Mouse (Mus musculus): ENCODE data around the gene Iqcn.
A peak's percentile ranks its signal among the peaks of the same experiment; 100 is the strongest.

The Iqcn gene

DNA sequence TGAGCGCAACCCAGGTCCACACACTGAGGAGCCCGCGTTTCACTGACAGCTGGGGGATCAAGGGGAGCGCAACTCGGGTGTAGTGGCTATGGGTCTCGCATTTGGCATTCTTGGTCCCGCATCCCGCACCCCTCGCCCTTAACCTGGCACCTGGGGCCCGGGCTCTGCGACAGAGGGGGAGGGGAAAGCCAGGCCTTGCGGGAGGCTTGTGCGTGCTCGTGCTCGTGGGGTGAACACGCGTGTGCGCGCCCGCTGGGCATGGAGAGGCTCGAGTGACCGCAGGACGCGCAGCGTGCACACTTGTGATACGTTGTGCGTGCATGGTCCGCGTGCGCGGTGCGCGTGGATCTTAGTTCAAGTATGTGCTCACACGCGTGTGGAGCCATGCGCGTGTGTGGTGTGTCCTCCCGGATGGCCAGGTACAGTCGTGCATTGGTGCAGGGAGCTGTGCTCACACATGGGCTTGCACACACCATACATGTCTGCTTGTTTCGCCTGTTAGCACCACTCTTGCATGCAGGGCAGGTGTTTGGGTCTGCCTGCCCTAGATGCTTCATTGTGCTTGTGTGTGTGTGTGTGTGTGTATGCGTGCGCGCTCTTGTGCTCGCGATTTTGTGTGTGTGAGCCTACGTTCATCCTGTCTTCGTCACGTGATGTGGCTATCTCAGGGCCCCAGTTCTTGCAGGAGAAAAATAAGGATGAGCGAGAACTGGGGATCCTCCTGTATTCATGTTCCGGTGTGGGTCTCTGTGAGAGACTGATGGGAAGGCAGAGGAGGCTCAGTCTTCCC is 51.8 kb downstream of the Iqcn start:
- DNase-seq (ENCODE audit: low read depth, low spot score), result peak; percentile 70

DNA sequence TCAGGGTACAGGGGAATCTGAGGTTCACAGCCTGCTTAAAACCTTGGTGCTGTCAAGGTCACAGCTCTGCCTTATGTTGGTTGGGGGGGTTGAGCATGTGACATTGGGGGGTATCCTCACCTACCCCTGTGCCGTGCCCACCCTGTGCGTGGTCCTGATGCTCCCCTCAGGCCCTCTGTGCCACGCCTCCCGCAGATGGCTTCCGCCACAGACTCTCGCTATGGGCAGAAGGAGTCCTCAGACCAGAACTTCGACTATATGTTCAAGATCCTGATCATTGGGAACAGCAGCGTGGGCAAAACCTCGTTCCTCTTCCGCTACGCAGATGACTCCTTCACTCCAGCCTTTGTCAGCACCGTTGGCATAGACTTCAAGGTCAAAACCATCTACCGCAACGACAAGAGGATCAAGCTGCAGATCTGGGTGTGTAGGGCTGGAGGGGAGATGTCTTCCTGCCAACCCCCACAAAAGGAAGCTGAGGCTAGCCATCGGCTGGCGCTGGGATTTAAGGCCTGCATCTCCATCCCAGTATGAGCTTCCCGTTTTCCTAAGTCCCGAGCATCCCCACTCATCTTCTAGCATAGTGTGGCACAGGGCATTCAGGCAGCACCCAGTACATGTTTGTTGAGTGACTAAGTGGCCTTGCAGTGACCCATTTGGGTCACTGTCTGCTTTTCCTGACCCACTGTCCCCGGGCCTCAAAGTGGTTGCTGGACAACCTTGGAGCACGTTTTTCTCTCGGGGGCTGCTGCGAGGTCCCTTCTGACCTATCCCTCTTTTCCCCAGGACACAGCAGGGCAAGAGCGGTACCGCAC is 52.6 kb downstream of the Iqcn start:
- peak; percentile 7 for DNase-seq (ENCODE audit: low read depth, low spot score)

DNA sequence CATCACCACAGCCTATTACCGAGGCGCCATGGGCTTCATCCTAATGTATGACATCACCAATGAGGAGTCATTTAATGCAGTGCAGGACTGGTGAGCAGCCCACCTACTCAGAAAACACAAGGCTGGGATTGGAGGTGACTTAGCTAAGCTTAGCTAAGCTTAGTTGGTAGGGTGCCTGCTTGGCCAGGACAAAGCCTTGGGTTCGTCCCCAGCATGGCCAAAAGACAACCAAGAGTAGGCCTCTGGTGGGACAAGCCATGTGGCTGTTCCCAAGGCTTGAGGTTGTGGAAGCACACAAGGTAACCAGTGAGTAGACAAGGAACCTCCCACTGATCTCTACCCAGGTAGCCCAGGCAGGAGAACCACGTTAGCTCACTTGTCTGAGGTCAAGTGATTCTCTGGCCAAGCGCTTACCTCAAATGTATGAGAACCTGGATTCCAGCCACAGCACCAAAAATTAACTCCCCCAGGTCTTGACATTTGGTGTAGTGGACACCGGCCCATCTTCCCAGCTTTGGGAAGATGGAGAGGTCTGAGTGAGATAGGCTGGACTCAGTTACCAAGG is 53.3 kb downstream of the Iqcn start:
- no peak for DNase-seq (ENCODE audit: low read depth, low spot score)

DNA sequence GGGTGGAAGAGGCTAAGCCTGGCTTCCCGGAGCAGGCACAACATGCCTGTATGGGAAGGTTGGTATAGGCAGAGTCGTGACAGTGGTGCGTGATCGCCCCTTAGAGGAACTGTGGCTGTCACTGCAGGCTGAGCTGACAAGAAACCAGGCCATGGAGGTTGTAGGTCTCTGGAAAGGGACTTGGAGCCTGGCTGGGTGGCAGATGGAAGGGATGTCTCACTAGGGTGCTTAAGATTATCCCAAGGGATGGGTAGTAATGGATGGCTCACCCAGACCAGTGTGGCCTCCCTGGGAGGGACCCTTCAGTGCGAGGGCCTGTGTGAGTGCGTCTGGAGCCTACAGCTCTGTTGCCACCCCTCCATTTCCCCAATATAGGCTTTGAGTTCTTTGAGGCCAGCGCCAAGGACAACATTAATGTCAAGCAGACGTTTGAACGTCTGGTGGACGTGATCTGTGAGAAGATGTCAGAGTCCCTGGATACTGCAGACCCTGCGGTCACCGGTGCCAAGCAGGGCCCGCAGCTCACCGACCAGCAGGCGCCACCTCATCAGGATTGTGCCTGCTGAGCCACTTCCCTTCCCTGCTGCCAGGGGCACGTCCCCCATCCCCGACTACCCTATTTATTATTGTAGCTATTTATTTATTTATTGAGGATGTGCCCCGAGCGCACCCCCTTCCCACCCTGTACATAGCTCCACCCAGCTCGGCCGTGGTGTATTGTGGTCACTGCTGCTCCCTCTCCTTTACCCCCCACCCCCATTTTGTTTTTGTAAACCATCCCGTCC is 54.5 kb downstream of the Iqcn start:
- peak; percentile 23 for DNase-seq (ENCODE audit: low read depth, low spot score)

DNA sequence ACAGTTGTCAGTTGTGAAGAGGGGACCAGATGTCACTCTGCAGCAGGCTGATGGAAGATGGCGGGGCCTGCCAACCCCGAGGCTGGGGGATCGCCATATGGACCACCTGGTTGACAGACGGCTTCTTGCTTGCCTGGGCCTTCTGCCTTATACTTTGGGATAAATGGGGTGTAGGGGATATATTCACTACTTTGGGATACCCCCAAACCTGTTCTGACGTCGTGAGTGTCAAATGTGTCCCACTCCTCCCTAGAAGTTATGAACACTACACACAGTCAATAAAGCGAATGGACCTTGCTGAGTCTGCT is 55.0 kb downstream of the Iqcn start:
- DNase-seq (ENCODE audit: low read depth, low spot score), result peak; percentile 6

DNA sequence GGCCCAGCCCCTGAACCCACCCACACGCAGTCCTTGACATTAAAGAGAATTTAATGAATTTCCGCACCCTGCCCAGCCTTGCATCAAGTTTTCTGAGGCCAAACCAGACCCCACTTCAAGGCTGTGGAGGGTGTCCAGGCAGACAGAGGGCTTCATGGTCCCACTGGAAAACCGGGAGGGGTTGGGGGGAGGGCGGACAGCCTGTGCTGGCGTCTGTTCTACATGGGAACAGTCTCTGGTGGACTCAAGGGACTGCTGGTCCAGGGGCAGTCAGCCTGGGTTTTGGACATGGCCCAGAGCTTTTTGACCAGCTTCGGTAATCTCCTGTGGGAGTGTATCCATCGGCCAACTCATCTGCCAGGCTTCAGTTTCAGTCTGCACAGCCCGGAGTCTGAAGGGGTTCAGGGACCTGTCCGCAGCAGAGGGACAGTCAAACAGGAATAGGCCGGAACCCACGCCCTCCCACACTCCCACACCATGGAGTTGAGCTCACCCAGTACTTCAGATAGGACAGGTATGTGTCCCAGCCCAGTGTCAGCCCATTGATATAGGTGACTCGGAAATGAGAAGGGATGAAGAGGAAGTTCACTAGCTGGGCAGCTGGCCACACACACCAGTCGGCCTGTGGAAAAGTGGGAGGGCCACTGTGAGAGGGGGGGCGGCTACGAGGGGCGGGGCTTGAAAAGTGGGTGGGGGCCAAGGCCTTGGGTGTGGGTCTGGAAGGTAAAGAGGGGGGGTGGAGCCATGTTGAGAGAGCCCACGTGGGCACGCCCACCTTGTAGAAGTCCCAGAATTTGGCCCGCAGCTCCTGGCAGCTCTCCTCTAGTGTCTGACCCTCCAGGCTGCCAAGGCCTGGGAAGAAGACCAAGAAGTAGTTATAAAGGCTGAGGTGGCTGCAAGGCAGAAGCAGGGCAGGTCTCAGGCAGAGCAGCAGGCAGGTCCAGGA is 55.6 kb downstream of the Iqcn start:
- no peak for DNase-seq (ENCODE audit: low read depth, low spot score)

DNA sequence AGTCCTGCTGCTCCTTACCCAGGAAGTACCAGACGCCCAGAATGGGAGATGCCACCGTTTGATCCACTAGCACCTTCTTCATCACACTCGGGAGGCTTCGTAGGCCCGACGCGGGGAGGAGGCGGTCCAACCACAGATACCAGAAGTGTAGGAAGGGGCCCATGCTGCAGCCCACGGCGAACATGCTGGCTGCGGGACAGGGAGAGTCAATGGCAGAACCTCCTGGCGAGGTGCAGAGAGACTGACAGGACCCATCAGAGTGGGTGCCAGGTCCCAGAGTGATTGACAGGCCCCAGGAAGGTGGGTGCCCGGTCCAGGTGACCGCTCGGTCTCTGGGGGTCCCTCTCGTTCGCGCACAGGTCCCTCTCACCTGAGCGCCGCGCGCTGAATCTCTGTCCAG is 57.1 kb downstream of the Iqcn start:
- DNase-seq (ENCODE audit: low read depth, low spot score), result peak; percentile 59

DNA sequence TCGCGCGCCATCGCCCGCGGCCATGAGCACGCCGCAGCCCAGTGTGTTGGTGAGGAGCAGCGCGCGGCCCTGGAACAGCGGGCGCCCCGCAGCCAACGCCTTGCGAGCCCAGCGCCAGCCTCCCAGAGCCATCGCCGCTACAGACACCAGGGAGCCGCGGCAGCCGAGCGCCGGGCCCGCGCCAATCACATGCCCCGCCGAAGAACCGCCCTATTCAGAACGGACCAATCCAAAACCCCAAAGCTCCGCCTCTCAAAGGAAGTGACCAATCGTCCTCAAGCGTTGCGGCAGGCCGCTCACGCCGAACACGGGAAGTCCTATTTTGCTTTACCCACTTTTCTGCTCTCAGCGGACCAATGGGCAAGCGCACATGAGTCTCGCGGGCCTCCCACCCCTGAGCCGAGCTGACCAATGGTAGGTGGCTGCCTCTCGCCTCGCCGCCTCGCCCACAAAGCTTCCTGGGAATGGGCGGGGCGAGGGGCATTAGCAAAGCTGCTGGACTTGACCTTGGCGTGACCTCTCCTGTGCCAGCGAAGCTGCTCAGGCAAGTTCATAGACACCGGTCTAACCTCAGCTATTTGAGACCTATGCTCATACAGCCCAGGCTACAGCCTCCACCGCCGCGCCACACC is 57.6 kb downstream of the Iqcn start, which contains the start of gene Mpv17l2:
Mpv17l2 (minus strand) TSS at position 172 of the 632 bp plus-strand sequence.
- peak; percentile 99 for DNase-seq (ENCODE audit: low read depth, low spot score)

DNA sequence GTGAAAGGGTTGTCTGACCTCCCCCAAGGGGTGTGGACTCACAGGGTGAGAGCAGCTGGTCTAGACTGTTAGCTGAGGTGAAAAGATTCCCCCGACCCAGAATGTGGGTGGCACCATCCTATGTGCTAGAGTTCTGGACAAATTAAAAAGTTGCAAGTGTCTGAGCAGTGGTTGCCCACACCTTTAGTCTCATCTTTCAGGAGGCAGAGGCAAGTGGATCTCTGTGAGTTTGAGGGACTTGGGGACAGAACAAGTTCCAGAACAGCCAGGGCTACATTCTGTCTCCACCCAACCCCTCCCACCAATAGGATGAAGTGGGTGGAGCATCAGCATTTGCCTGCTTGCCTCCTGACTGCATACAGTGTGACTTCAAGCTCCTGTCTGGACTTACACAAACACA is 58.9 kb downstream of the Iqcn start:
- DNase-seq (ENCODE audit: low read depth, low spot score), result no peak

DNA sequence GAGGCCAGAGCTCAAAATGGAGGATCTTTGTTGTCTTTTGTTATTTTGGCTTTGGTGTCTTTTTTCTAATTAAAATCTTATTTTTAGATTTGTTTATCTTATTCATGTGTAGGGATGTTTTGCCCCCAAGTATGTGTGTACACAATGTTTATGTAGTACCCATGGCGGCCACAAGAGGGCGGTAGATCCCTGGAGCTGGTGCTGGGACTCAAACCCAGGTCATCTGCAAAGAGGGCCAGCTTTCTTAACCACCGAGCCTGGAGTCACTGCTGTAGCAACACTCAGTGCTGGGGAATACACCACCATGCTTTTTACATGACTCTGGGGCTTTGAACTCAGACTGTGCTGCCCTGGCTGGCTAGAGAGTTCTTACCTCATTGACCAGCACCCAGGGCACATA is 60.1 kb downstream of the Iqcn start:
- DNase-seq (ENCODE audit: low read depth, low spot score), result peak; percentile 61

DNA sequence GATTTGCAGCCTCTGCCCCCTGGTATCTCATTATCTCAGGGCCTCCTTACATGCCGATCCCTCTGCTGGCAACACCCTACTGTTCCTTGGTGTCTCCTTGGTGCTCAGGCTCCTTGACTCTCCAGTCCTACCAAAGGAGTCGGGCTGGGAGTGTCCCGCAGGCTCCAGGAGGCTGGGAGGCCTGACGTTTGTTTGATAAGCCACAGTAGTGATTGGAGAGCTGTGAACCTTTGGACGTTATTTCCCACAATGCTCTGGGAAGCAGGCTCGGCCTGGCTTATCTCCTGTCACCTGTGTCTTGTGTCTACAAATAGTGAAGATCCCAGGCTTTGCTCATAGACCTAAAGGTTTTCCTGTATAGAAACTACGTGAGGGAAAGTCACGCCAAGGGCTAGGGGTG is 60.8 kb downstream of the Iqcn start:
- DNase-seq (ENCODE audit: low read depth, low spot score), result no peak

DNA sequence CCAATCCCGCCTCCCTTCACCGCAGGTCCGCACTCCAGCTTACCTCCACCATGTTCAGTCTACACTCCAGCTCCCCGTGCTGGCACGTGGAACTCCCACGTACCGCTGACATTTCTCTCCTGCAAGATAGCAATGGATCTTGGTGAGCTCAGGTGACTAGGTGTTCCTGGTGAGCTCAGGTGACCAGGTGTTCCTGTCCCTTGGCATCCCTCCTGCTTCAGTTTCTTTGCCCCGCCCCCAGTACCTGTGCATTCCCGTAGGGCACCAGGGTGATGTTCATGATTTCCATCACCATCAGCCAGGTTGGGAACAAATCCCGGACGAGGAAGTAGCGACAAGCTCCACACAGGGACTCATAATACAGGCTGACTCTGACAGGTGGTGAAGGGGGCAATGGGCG is 61.4 kb downstream of the Iqcn start:
- DNase-seq (ENCODE audit: low read depth, low spot score), result no peak

DNA sequence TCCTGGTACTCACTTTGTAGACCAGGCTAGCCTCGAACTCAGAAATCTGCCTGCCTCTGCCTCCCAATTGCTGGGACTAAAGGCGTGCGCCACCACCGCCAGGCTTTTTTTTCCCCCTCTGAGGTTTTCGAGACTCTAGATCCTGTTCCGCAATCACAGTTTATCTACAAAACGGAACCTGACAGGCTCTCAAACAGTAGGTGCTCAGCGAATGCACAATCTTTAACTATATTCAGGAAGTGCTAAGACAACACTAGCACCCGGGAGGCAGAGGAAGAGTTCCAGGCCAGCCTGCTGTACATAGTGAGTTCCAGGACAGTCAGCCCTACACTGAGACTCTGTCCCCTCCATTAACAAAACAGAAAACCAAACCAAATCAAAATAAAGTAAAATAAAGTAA is 62.1 kb downstream of the Iqcn start:
- DNase-seq (ENCODE audit: low read depth, low spot score), result peak; percentile 63

DNA sequence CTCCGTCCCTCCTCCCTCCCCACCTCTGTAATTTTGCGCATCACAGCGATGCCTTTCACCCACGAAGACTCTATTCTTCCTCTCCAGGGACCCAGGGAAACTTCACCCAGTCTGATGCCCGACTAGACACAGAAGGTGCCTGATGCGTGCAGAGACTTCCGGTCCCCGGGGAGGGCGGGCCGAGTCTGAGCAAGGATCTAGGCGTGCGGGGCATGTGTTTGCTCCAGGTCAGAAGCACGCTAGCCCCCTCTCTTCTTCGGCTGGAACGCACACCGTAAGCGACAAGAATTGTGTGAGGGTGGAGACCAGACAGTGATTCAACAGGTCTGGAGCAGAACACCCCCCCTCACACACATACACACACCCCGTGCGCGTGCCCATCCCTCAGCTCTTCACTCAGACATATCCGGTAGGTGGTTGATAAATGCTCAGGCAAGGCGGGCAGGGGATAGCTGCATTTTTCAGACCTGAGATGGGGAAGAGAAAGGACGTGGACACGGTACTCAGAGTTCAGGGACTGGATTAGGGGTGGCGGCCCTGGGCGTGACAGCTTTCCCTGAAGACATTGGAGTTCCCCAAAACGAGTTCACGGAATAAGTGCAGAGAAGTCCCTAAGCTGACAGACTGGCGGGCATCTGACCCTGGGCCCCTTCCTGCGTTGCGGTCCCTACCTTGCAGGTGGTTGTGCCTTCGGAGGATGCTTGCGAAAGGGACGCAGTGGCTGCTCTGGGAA is 62.7 kb downstream of the Iqcn start:
- peak; percentile 79 for DNase-seq (ENCODE audit: low read depth, low spot score)

DNA sequence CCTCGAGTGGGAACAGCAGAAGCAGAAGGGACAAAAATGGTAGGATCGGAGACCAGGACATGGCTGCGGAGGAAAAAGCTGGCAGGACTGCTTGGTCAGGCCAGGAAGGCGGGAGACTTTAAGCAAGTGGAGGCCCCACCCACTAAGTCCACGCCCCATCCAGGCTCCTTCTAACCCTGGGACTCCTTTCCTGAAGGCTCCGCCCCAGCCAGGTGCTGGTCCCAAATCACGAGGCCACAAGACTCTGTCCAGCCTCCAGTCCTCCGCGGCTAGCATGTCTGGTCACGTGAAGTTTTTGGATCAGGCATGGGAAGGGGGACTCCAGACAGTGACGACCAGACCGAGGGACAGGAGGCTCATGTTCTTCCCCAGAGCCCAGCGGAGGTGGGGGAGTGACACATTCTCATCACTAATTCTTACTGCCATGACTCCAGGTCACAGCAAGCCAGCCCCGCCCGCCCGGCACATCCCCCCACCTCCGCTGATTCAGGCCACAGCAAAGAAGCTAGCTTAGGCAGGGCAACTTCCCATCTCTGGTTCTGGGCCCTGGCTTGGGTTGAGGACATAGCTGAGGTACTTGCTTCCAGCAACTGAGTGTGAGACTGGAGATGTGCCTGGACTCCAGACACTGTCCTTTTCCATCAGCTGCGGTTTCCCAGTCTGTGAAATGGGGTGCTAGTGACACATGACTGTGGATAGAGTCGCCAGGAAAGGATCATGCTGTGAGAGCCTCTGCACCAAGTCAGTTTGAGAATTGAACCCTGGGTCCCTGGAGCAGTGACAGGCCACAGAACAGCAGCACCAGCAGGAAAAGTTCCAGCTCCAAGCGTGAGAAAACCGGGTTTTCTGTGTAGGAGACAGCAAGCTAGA is 63.5 kb downstream of the Iqcn start:
- peak; percentile 60 for DNase-seq (ENCODE audit: low read depth, low spot score)
